Mouse (Mus musculus): Measurements from ENCODE around the gene Gm5129. TPM values are rescaled to one million over a fixed set of nuclear protein-coding genes. Genes with fewer than 3 reads are reported as not detected.
A peak's percentile ranks its signal among the peaks of the same experiment; 100 is the strongest.
"Not testable (repeated sequence)": the region's sequence is repeated elsewhere in the genome, so short reads cannot be mapped to it uniquely, and the experiment has no call there.

The Gm5129 gene
- polyA plus RNA-seq (2015; fragmentation: Nextera tagmentation; extraction: Ambion mirVana) = not detected in 2 replicates

GRCm38 (mm10) chr5:29735557-29736061 is at the start of gene Gm5129, which contains the start of gene Dnajb6:
Gene Gm5129, minus strand, starts transcription at chr5:29735936.
Gene Dnajb6, plus strand, starts transcription at chr5:29735688.
- H3K36me3 ChIP-seq = no peaks in the 10 kb centered on the region
- peak; percentile 91 for ATAC-seq (ENCODE audit: insufficient number of reproducible peaks, insufficient read depth, low FRiP score, low TSS enrichment, low read depth)
- H3K4me2 ChIP-seq = peak within 1 kb of the TSS; percentile 67
- peak within 1 kb of the TSS; percentile 97 for H3K4me3 ChIP-seq
- peak within 1 kb of the TSS; percentile 97 for H3K27ac ChIP-seq
- under 1% methylated on average over 46 of the region's 46 CpGs for WGBS
- peak within 1 kb of the TSS; percentile 99 for H3K9ac ChIP-seq
- peaks cover 26% of the 10 kb centered on the region for H3K4me1 ChIP-seq
- H3K27me3 ChIP-seq = no peaks in the 10 kb centered on the region
- H3K9me3 ChIP-seq = no peaks in the 10 kb centered on the region

- H3K9me3 ChIP-seq; H3K27ac ChIP-seq; ATAC-seq (ENCODE audit: insufficient number of reproducible peaks, insufficient read depth, low FRiP score, low TSS enrichment, low read depth); H3K27me3 ChIP-seq; H3K4me1 ChIP-seq; H3K4me2 ChIP-seq; H3K9ac ChIP-seq; H3K4me3 ChIP-seq: not testable (repeated sequence)
- peaks cover 24% of the 10 kb centered on the region; the same call in 1 of the 2 replicates for H3K36me3 ChIP-seq
- 92% methylated on average over 10 of the region's 13 CpGs for WGBS
Observed at GRCm38 (mm10) chr5:29784906-29785305, 49.2 kb upstream of the Gm5129 start.

GRCm38 (mm10) chr5:29782261-29782660 is 46.5 kb upstream of the Gm5129 start:
- 95% methylated on average over 3 of the region's 3 CpGs for WGBS
- H3K4me2 ChIP-seq = no peak overlapping the region
- H3K27me3 ChIP-seq = no peaks in the 10 kb centered on the region
- no peak overlapping the region for H3K4me3 ChIP-seq
- no peak overlapping the region for H3K27ac ChIP-seq
- ATAC-seq (ENCODE audit: insufficient number of reproducible peaks, insufficient read depth, low FRiP score, low TSS enrichment, low read depth) = no peak
- no peak overlapping the region for H3K9ac ChIP-seq
- peaks cover 44% of the 10 kb centered on the region for H3K36me3 ChIP-seq
- H3K9me3 ChIP-seq = no peaks in the 10 kb centered on the region
- no peaks in the 10 kb centered on the region for H3K4me1 ChIP-seq

- WGBS = 93% methylated on average over 8 of the region's 9 CpGs
- H3K27me3 ChIP-seq; H3K4me2 ChIP-seq; H3K27ac ChIP-seq; H3K9me3 ChIP-seq; H3K4me1 ChIP-seq; ATAC-seq (ENCODE audit: insufficient number of reproducible peaks, insufficient read depth, low FRiP score, low TSS enrichment, low read depth); H3K9ac ChIP-seq; H3K4me3 ChIP-seq: not testable (repeated sequence)
- peaks cover 54% of the 10 kb centered on the region for H3K36me3 ChIP-seq
Observed at GRCm38 (mm10) chr5:29779733-29780132, 44.0 kb upstream of the Gm5129 start.

- no peaks in the 10 kb centered on the region for H3K4me1 ChIP-seq
- no peak overlapping the region for H3K27ac ChIP-seq
- no peaks in the 10 kb centered on the region for H3K9me3 ChIP-seq
- peaks cover 63% of the 10 kb centered on the region for H3K36me3 ChIP-seq
- no peak overlapping the region for H3K4me2 ChIP-seq
- no peak overlapping the region for H3K9ac ChIP-seq
- ATAC-seq (ENCODE audit: insufficient number of reproducible peaks, insufficient read depth, low FRiP score, low TSS enrichment, low read depth) = no peak
- no peaks in the 10 kb centered on the region for H3K27me3 ChIP-seq
- WGBS = 94% methylated on average over 6 of the region's 6 CpGs
- H3K4me3 ChIP-seq = no peak overlapping the region
Observed at GRCm38 (mm10) chr5:29778029-29778428, 42.3 kb upstream of the Gm5129 start.

GRCm38 (mm10) chr5:29775437-29775836 is 39.7 kb upstream of the Gm5129 start:
- H3K4me3 ChIP-seq = no peak overlapping the region
- no peaks in the 10 kb centered on the region for H3K9me3 ChIP-seq
- no peak overlapping the region for H3K4me2 ChIP-seq
- peaks cover 58% of the 10 kb centered on the region for H3K36me3 ChIP-seq
- no peak overlapping the region for H3K9ac ChIP-seq
- 89% methylated on average over 5 of the region's 5 CpGs for WGBS
- H3K4me1 ChIP-seq = no peaks in the 10 kb centered on the region
- no peak overlapping the region for H3K27ac ChIP-seq
- ATAC-seq (ENCODE audit: insufficient number of reproducible peaks, insufficient read depth, low FRiP score, low TSS enrichment, low read depth) = no peak
- H3K27me3 ChIP-seq = no peaks in the 10 kb centered on the region

GRCm38 (mm10) chr5:29773460-29774150 is 37.9 kb upstream of the Gm5129 start:
- H3K4me2 ChIP-seq = no peak overlapping the region
- H3K27ac ChIP-seq = no peak overlapping the region
- H3K9me3 ChIP-seq = no peaks in the 10 kb centered on the region
- no peak for ATAC-seq (ENCODE audit: insufficient number of reproducible peaks, insufficient read depth, low FRiP score, low TSS enrichment, low read depth)
- no peaks in the 10 kb centered on the region for H3K27me3 ChIP-seq
- H3K36me3 ChIP-seq = peaks cover 56% of the 10 kb centered on the region
- no peak overlapping the region for H3K9ac ChIP-seq
- 86% methylated on average over 13 of the region's 13 CpGs for WGBS
- H3K4me3 ChIP-seq = no peak overlapping the region
- no peaks in the 10 kb centered on the region for H3K4me1 ChIP-seq

GRCm38 (mm10) chr5:29772651-29773330 is 37.1 kb upstream of the Gm5129 start:
- no peak overlapping the region for H3K27ac ChIP-seq
- H3K9me3 ChIP-seq = no peaks in the 10 kb centered on the region
- H3K9ac ChIP-seq = no peak overlapping the region
- H3K36me3 ChIP-seq = peaks cover 55% of the 10 kb centered on the region
- no peak overlapping the region for H3K4me3 ChIP-seq
- no peak overlapping the region for H3K4me2 ChIP-seq
- ATAC-seq (ENCODE audit: insufficient number of reproducible peaks, insufficient read depth, low FRiP score, low TSS enrichment, low read depth) = no peak
- no peaks in the 10 kb centered on the region for H3K4me1 ChIP-seq
- WGBS = 78% methylated on average over 4 of the region's 4 CpGs
- H3K27me3 ChIP-seq = no peaks in the 10 kb centered on the region

- Histone ChIP-seq H3K36me3 (peaks cover 57% of the 10 kb centered on the region), H3K4me3 (no peak overlapping the region), H3K27ac (no peak overlapping the region), H3K4me2 (no peak overlapping the region), H3K9ac (no peak overlapping the region), H3K9me3 (no peaks in the 10 kb centered on the region), H3K27me3 (no peaks in the 10 kb centered on the region), H3K4me1 (no peaks in the 10 kb centered on the region)
- ATAC-seq (ENCODE audit: insufficient number of reproducible peaks, insufficient read depth, low FRiP score, low TSS enrichment, low read depth) = no peak
- WGBS = 81% methylated on average over 2 of the region's 2 CpGs
Observed at GRCm38 (mm10) chr5:29772038-29772437, 36.3 kb upstream of the Gm5129 start.

- Histone ChIP-seq H3K36me3 (peaks cover 57% of the 10 kb centered on the region), H3K4me2 (no peak overlapping the region), H3K4me1 (no peaks in the 10 kb centered on the region), H3K27ac (no peak overlapping the region), H3K4me3 (no peak overlapping the region), H3K9me3 (no peaks in the 10 kb centered on the region), H3K9ac (no peak overlapping the region), H3K27me3 (no peaks in the 10 kb centered on the region)
- no peak for ATAC-seq (ENCODE audit: insufficient number of reproducible peaks, insufficient read depth, low FRiP score, low TSS enrichment, low read depth)
- WGBS = 85% methylated on average over 1 of the region's 1 CpGs
Observed at GRCm38 (mm10) chr5:29770935-29771334, 35.2 kb upstream of the Gm5129 start.

- no peak overlapping the region for H3K4me2 ChIP-seq
Observed at GRCm38 (mm10) chr5:29759318-29759717, 23.6 kb upstream of the Gm5129 start.

GRCm38 (mm10) chr5:29752894-29753293 is 17.2 kb upstream of the Gm5129 start:
- Histone ChIP-seq H3K9ac (no peak overlapping the region), H3K36me3 (peaks cover 80% of the 10 kb centered on the region), H3K4me2 (no peak overlapping the region), H3K4me1 (no peaks in the 10 kb centered on the region), H3K9me3 (no peaks in the 10 kb centered on the region), H3K27ac (no peak overlapping the region), H3K27me3 (no peaks in the 10 kb centered on the region), H3K4me3 (no peak overlapping the region)
- ATAC-seq (ENCODE audit: insufficient number of reproducible peaks, insufficient read depth, low FRiP score, low TSS enrichment, low read depth) = no peak

More at GRCm38 (mm10) chr5:29759318-29759717, 23.6 kb upstream of the Gm5129 start:
- H3K4me3 ChIP-seq = no peak overlapping the region
- H3K4me1 ChIP-seq = no peaks in the 10 kb centered on the region
- no peaks in the 10 kb centered on the region for H3K9me3 ChIP-seq
- H3K27me3 ChIP-seq = no peaks in the 10 kb centered on the region
- H3K27ac ChIP-seq = no peak overlapping the region
- no peak overlapping the region for H3K9ac ChIP-seq
- ATAC-seq (ENCODE audit: insufficient number of reproducible peaks, insufficient read depth, low FRiP score, low TSS enrichment, low read depth) = no peak
- peaks cover 77% of the 10 kb centered on the region for H3K36me3 ChIP-seq
- 85% methylated on average over 5 of the region's 5 CpGs for WGBS

Measured in embryonic facial prominence, embryonic 13.5 days (tissue).